Mouse (Mus musculus) midbrain, postnatal 0 days (tissue): ENCODE measurements at regions not wholly inside any gene's neighbourhood (a gene's known extent, or its start where the extent isn't known, plus 50 kb on each side); places are given as distances from the start of the nearest gene placed in this dataset.

Experiments
- ATAC-seq: fragments of 200-750 bp; cut with Nextera tagmentation; 2 replicates; pipeline ENCODE4 v1.8.0; 2017; ENCODE audit warnings: moderate number of reproducible peaks, mild to moderate bottlenecking, moderate TSS enrichment, moderate library complexity; ENCODE audit not compliant: low FRiP score
- DNase-seq: peaks from one replicate; pipeline ENCODE4 v3.0.0-alpha.2; 2015; ENCODE audit warnings: low spot score
- H3K27ac ChIP-seq: fragments of 300-500 bp; sonication (generic); 2 replicates; pipeline ENCODE4 v1.5.1; 2014; ENCODE audit warnings: low read depth, mild to moderate bottlenecking, low read length, mixed read lengths
- H3K27me3 ChIP-seq: fragments of 300-500 bp; sonication (generic); 2 replicates; pipeline ENCODE4 v1.6.1; 2014; ENCODE audit warnings: low read length, control low read depth, mixed read lengths; ENCODE audit not compliant: insufficient read depth
- H3K36me3 ChIP-seq: fragments of 300-500 bp; sonication (generic); 2 replicates; pipeline ENCODE4 v1.6.1; 2014; ENCODE audit warnings: low read length, control low read depth, mixed read lengths; ENCODE audit not compliant: insufficient read depth
- H3K4me1 ChIP-seq: fragments of 300-500 bp; sonication (generic); 2 replicates; pipeline ENCODE4 v1.6.1; 2014; ENCODE audit warnings: mild to moderate bottlenecking, control low read depth, antibody characterized with exemption, low read length, mixed read lengths; ENCODE audit not compliant: insufficient read depth
- H3K4me2 ChIP-seq: fragments of 300-500 bp; sonication (generic); 2 replicates; pipeline ENCODE4 v1.6.1; 2014; ENCODE audit warnings: low read depth, mild to moderate bottlenecking, low read length, mixed read lengths; ENCODE audit not compliant: poor library complexity, severe bottlenecking
- H3K4me3 ChIP-seq: fragments of 300-500 bp; sonication (generic); 2 replicates; pipeline ENCODE4 v1.5.1; 2014; ENCODE audit warnings: low read depth, mild to moderate bottlenecking, low read length, moderate library complexity
- H3K9ac ChIP-seq: fragments of 300-500 bp; sonication (generic); replicated peaks from 2 replicates; pipeline ENCODE4 v1.6.1; 2014; ENCODE audit warnings: mild to moderate bottlenecking, low read length, moderate library complexity, mixed read lengths; ENCODE audit not compliant: poor library complexity, severe bottlenecking
- H3K9me3 ChIP-seq: fragments of 300-500 bp; sonication (generic); 2 replicates; pipeline ENCODE4 v1.6.1; 2016; ENCODE audit warnings: low read length, control low read depth
- CTCF ChIP-seq: IDR thresholded peaks from 2 replicates; pipeline ENCODE4 v1.5.1; 2016; ENCODE audit warnings: antibody characterized with exemption, mild to moderate bottlenecking
- WGBS: fragments of 180-500 bp; shearing (Covaris S2); extraction: QIAGEN DNeasy Blood & Tissue Kit; methylation state at CpG from one replicate; pipeline ENCODE4 v1.1.7; 2014; 5-methylcytosine and 5-hydroxymethylcytosine counted together

- TF ChIP-seq CTCF: no peak
- Histone ChIP-seq H3K36me3 (no peaks in the 10 kb centered on the region), H3K27me3 (no peaks in the 10 kb centered on the region), H3K4me3 (no peak overlapping the region), H3K9me3 (no peaks in the 10 kb centered on the region), H3K9ac (no peak overlapping the region), H3K4me2 (no peak overlapping the region), H3K4me1 (no peaks in the 10 kb centered on the region), H3K27ac (no peak overlapping the region)
- 87% methylated on average over 5 of the region's 5 CpGs for WGBS
- peak; percentile 22 for DNase-seq
- no peak for ATAC-seq
Measured at GRCm38 (mm10) chr1:128999741-129000517, 273.2 kb upstream of the Thsd7b start.

- Histone ChIP-seq H3K9ac (no peak overlapping the region), H3K36me3 (no peaks in the 10 kb centered on the region), H3K4me2 (no peak overlapping the region), H3K27me3 (no peaks in the 10 kb centered on the region), H3K9me3 (no peaks in the 10 kb centered on the region), H3K4me3 (no peak overlapping the region), H3K4me1 (no peaks in the 10 kb centered on the region), H3K27ac (no peak overlapping the region)
- TF ChIP-seq CTCF: no peak
- WGBS: 55% methylated on average over 6 of the region's 6 CpGs
- DNase-seq (peak; percentile 87), ATAC-seq (peak; percentile 23; the same call in 1 of the 2 replicates)
Measured at GRCm38 (mm10) chr1:128994655-128995054, 278.4 kb upstream of the Thsd7b start.

- Histone ChIP-seq H3K4me3 (no peak overlapping the region), H3K4me1 (no peaks in the 10 kb centered on the region), H3K27ac (no peak overlapping the region), H3K9me3 (no peaks in the 10 kb centered on the region), H3K9ac (no peak overlapping the region), H3K4me2 (no peak overlapping the region), H3K36me3 (no peaks in the 10 kb centered on the region), H3K27me3 (no peaks in the 10 kb centered on the region)
- ATAC-seq (no peak), DNase-seq (peak; percentile 31)
- TF ChIP-seq CTCF: no peak
- WGBS: 86% methylated on average over 2 of the region's 2 CpGs
Measured at GRCm38 (mm10) chr1:128983411-128983810, 289.7 kb upstream of the Thsd7b start.

DNA sequence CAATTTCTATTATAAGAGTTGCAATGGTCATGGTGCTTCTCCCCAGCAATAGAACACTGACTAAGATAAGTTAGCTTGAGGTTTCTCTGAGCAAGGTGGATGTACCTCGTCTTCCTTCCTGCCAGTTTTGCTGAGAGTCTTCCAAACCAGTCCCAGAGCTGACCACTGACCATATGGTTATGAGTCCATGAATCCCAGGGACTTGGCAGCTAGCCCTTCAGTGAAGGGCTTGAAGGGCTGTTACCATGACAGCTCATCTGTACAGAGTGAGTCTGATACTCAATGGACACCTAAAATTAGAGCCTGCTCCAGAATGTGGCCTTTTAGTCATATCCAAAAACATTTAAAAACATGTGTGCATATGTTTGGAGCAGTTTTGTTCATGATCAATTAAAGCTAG is 297.5 kb upstream of the Thsd7b start:
- ATAC-seq: no peak
- Histone ChIP-seq H3K4me1 (no peaks in the 10 kb centered on the region), H3K27ac (no peak overlapping the region), H3K9me3 (no peaks in the 10 kb centered on the region), H3K27me3 (no peaks in the 10 kb centered on the region), H3K4me2 (no peak overlapping the region), H3K36me3 (no peaks in the 10 kb centered on the region), H3K9ac (no peak overlapping the region), H3K4me3 (no peak overlapping the region)
- TF ChIP-seq CTCF: no peak
- 81% methylated on average over 1 of the region's 1 CpGs for WGBS
- DNase-seq: peak; percentile 56

- Histone ChIP-seq H3K9ac (no peak overlapping the region), H3K4me3 (no peak overlapping the region), H3K36me3 (no peaks in the 10 kb centered on the region), H3K4me1 (no peaks in the 10 kb centered on the region), H3K4me2 (no peak overlapping the region), H3K27me3 (no peaks in the 10 kb centered on the region), H3K27ac (no peak overlapping the region), H3K9me3 (no peaks in the 10 kb centered on the region)
- DNase-seq (no peak), ATAC-seq (no peak)
- WGBS: 55% methylated on average over 2 of the region's 2 CpGs
- TF ChIP-seq CTCF: no peak
Measured at GRCm38 (mm10) chr1:128951436-128951835, 321.7 kb upstream of the Thsd7b start.

DNA sequence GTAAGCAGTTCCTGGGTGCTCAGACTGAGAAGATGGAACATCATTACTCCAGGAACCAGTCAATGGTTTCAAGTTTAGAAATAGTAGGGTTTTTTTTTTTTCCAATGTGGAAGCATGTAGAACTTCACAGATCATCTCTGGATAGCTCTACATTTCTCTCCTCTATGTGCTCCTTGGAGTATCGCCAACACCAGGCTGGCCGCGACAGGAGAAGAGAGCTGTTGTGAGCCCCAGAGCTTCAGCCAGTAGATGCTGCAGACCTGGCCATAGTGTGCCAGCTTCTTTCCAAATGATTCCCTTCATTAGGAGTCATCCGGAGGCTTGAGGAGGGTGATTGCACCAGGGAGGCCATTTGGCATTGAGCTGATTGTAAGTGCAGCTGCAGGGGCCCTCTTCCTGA is 322.6 kb upstream of the Thsd7b start:
- Histone ChIP-seq H3K9me3 (no peaks in the 10 kb centered on the region), H3K27ac (no peak overlapping the region), H3K4me2 (no peak overlapping the region), H3K36me3 (no peaks in the 10 kb centered on the region), H3K4me3 (no peak overlapping the region), H3K9ac (no peak overlapping the region), H3K27me3 (no peaks in the 10 kb centered on the region), H3K4me1 (no peaks in the 10 kb centered on the region)
- ATAC-seq (no peak), DNase-seq (no peak)
- no peak for TF ChIP-seq CTCF
- WGBS: 85% methylated on average over 4 of the region's 4 CpGs
